Mouse (Mus musculus): ENCODE measurements at regions not wholly inside any gene's neighbourhood (a gene's known extent, or its start where the extent isn't known, plus 50 kb on each side); places are given as distances from the start of the nearest gene placed in this dataset.

- TF ChIP-seq CTCF (IDR thresholded peaks at IDR 0.05; ENCODE audit: low read depth) (no peak), EP300 (IDR thresholded peaks at IDR 0.05; ENCODE audit: low read depth) (no peak)
These were observed 235.1 kb downstream of the Snx10 start for GRCm38 (mm10) chr6:51758781-51759180.
